Mouse (Mus musculus) thymus, adult 2 months (tissue): ENCODE results near the gene Ppp1r12a. TPM values are rescaled to one million over a fixed set of nuclear protein-coding genes. Genes with fewer than 3 reads are reported as not detected.

Source experiments
- DNase-seq: peaks from one replicate; pipeline ENCODE4 v3.0.0; 2021
- H3K27ac ChIP-seq: fragments of 200-500 bp; 2 replicates; pipeline ENCODE4 v1.5.1; 2012; ENCODE audit warnings: low read length, control low read depth; ENCODE audit not compliant: control insufficient read depth, insufficient read depth
- H3K27me3 ChIP-seq: fragments of 200-500 bp; 2 replicates; pipeline ENCODE4 v1.6.1; 2012; ENCODE audit warnings: mild to moderate bottlenecking, low read length, moderate library complexity, mixed read lengths; ENCODE audit not compliant: control insufficient read depth, insufficient read depth
- H3K36me3 ChIP-seq: fragments of 200-500 bp; 2 replicates; pipeline ENCODE4 v1.6.1; 2012; ENCODE audit warnings: mild to moderate bottlenecking, low read length, moderate library complexity; ENCODE audit not compliant: control insufficient read depth, insufficient read depth
- H3K4me1 ChIP-seq: fragments of 200-500 bp; replicated peaks from 2 replicates; pipeline ENCODE4 v1.6.1; 2012; ENCODE audit warnings: low read length; ENCODE audit not compliant: control insufficient read depth, insufficient read depth
- H3K4me3 ChIP-seq: fragments of 200-500 bp; 2 replicates; pipeline ENCODE4 v1.5.1; 2012; ENCODE audit warnings: mild to moderate bottlenecking, low read length, control low read depth, moderate library complexity; ENCODE audit not compliant: control insufficient read depth, insufficient read depth
- CTCF ChIP-seq: fragments of 200-500 bp; IDR thresholded peaks from 2 replicates; pipeline ENCODE4 v1.5.1; 2012; ENCODE audit warnings: mild to moderate bottlenecking, control low read depth, low read length, moderate library complexity, borderline replicate concordance; ENCODE audit not compliant: control insufficient read depth, poor library complexity, insufficient read depth; ENCODE audit errors: extremely low read depth
- POLR2A ChIP-seq: fragments of 200-500 bp; IDR thresholded peaks from 2 replicates; pipeline ENCODE4 v1.6.1; 2012; ENCODE audit warnings: mild to moderate bottlenecking, low read length, control low read depth, moderate library complexity; ENCODE audit not compliant: control insufficient read depth, poor library complexity, insufficient read depth; ENCODE audit errors: extremely low read depth
- WGBS: fragments of 180-500 bp; shearing (Covaris S2); methylation state at CpG from one replicate; pipeline ENCODE4 v1.1.7; 2018; 5-methylcytosine and 5-hydroxymethylcytosine counted together
- polyA plus RNA-seq: library from polyadenylated mRNA; depleted of rRNA; stranded (reverse); fragments of >200 nt; gene quantifications from 2 replicates; pipeline ENCODE4 v1.2.3, GENCODE M21; 2012

Ppp1r12a gene
- polyA plus RNA-seq, 1 experiment: 29.2 TPM

GRCm38 (mm10) chr10:108311396-108311795, 149.4 kb downstream of the Ppp1r12a start:
- Histone ChIP-seq H3K4me3 (no peak overlapping the region), H3K4me1 (no peaks in the 10 kb centered on the region), H3K36me3 (no peaks in the 10 kb centered on the region), H3K27ac (no peak overlapping the region), H3K27me3 (no peaks in the 10 kb centered on the region)
- WGBS: 97% methylated on average over 3 of the region's 3 CpGs
- TF ChIP-seq CTCF: no peak
- no peak for TF ChIP-seq POLR2A
- no peak for DNase-seq

- no peak overlapping the region for H3K27ac ChIP-seq
- no peaks in the 10 kb centered on the region for H3K36me3 ChIP-seq
- 92% methylated on average over 6 of the region's 6 CpGs for WGBS
- H3K4me1 ChIP-seq: no peaks in the 10 kb centered on the region
- no peaks in the 10 kb centered on the region for H3K27me3 ChIP-seq
- no peak for DNase-seq
- H3K4me3 ChIP-seq: no peak overlapping the region
- TF ChIP-seq CTCF: no peak
- TF ChIP-seq POLR2A: no peak
Measured at GRCm38 (mm10) chr10:108313845-108314244, 151.9 kb downstream of the Ppp1r12a start.

GRCm38 (mm10) chr10:108314396-108314795, 152.4 kb downstream of the Ppp1r12a start:
- Histone ChIP-seq H3K36me3 (no peaks in the 10 kb centered on the region), H3K27ac (no peak overlapping the region), H3K4me1 (no peaks in the 10 kb centered on the region), H3K27me3 (no peaks in the 10 kb centered on the region), H3K4me3 (no peak overlapping the region)
- DNase-seq: no peak
- TF ChIP-seq POLR2A (no peak), CTCF (no peak)
- 94% methylated on average over 8 of the region's 8 CpGs for WGBS

- no peak for DNase-seq
- H3K27me3 ChIP-seq: no peaks in the 10 kb centered on the region
- H3K27ac ChIP-seq: no peak overlapping the region
- WGBS: 96% methylated on average over 7 of the region's 7 CpGs
- H3K4me3 ChIP-seq: no peak overlapping the region
- no peak for TF ChIP-seq CTCF
- TF ChIP-seq POLR2A: no peak
- no peaks in the 10 kb centered on the region for H3K36me3 ChIP-seq
- no peaks in the 10 kb centered on the region for H3K4me1 ChIP-seq
Measured at GRCm38 (mm10) chr10:108315236-108315635, 153.2 kb downstream of the Ppp1r12a start.

- Histone ChIP-seq H3K4me1 (peaks cover 13% of the 10 kb centered on the region), H3K4me3 (no peak overlapping the region), H3K27ac (no peak overlapping the region), H3K36me3 (no peaks in the 10 kb centered on the region), H3K27me3 (peaks cover 7% of the 10 kb centered on the region; the same call in 1 of the 2 replicates)
- TF ChIP-seq POLR2A: no peak
- TF ChIP-seq CTCF: no peak
- 89% methylated on average over 7 of the region's 7 CpGs for WGBS
- DNase-seq: no peak
Measured at GRCm38 (mm10) chr10:108328356-108328755, 166.4 kb downstream of the Ppp1r12a start.

- no peaks in the 10 kb centered on the region for H3K36me3 ChIP-seq
- no peak overlapping the region; the same call in 1 of the 2 replicates for H3K27ac ChIP-seq
- WGBS: 91% methylated on average over 12 of the region's 12 CpGs
- H3K4me3 ChIP-seq: no peak overlapping the region
- peaks cover 10% of the 10 kb centered on the region; the same call in 1 of the 2 replicates for H3K27me3 ChIP-seq
- H3K4me1 ChIP-seq: peaks cover 13% of the 10 kb centered on the region
- DNase-seq: no peak
- no peak for TF ChIP-seq CTCF
- no peak for TF ChIP-seq POLR2A
Measured at GRCm38 (mm10) chr10:108328983-108329382, 167.0 kb downstream of the Ppp1r12a start.

GRCm38 (mm10) chr10:108329771-108330170, 167.8 kb downstream of the Ppp1r12a start:
- H3K4me3 ChIP-seq: no peak overlapping the region
- 90% methylated on average over 5 of the region's 5 CpGs for WGBS
- H3K27ac ChIP-seq: no peak overlapping the region
- H3K36me3 ChIP-seq: no peaks in the 10 kb centered on the region
- DNase-seq: no peak
- peaks cover 13% of the 10 kb centered on the region for H3K4me1 ChIP-seq
- no peak for TF ChIP-seq CTCF
- TF ChIP-seq POLR2A: no peak
- H3K27me3 ChIP-seq: peaks cover 10% of the 10 kb centered on the region; the same call in 1 of the 2 replicates
